Mouse (Mus musculus) hindbrain, postnatal 0 days (tissue): ENCODE data around the gene Farp1. TPM values are rescaled to one million over a fixed set of nuclear protein-coding genes. Genes with fewer than 3 reads are reported as not detected.

Source experiments
- ATAC-seq: fragments of 200-750 bp; cut with Nextera tagmentation; 2 replicates; pipeline ENCODE4 v1.8.0; 2017; ENCODE audit warnings: mild to moderate bottlenecking, moderate TSS enrichment, moderate library complexity
- DNase-seq: peaks from one replicate; pipeline ENCODE4 v3.0.0-alpha.2; 2015; ENCODE audit warnings: low spot score
- H3K27ac ChIP-seq: fragments of 300-500 bp; sonication (generic); 2 replicates; pipeline ENCODE4 v1.5.1; 2014; ENCODE audit warnings: mild to moderate bottlenecking
- H3K27me3 ChIP-seq: fragments of 300-500 bp; sonication (generic); 2 replicates; pipeline ENCODE4 v1.6.1; 2014; ENCODE audit warnings: low read length, mixed read lengths; ENCODE audit not compliant: insufficient read depth
- H3K36me3 ChIP-seq: fragments of 300-500 bp; sonication (generic); 2 replicates; pipeline ENCODE4 v1.6.1; 2014; ENCODE audit warnings: low read length, mixed read lengths; ENCODE audit not compliant: insufficient read depth
- H3K4me1 ChIP-seq: fragments of 300-500 bp; sonication (generic); 2 replicates; pipeline ENCODE4 v1.6.1; 2014; ENCODE audit warnings: antibody characterized with exemption, low read length, mixed read lengths; ENCODE audit not compliant: insufficient read depth
- H3K4me2 ChIP-seq: fragments of 300-500 bp; sonication (generic); 2 replicates; pipeline ENCODE4 v1.6.1; 2014; ENCODE audit warnings: low read depth, mild to moderate bottlenecking, low read length, moderate library complexity, mixed read lengths
- H3K4me3 ChIP-seq: fragments of 300-500 bp; sonication (generic); 2 replicates; pipeline ENCODE4 v1.5.1; 2014; ENCODE audit warnings: low read length
- H3K9ac ChIP-seq: fragments of 300-500 bp; sonication (generic); replicated peaks from 2 replicates; pipeline ENCODE4 v1.6.1; 2014; ENCODE audit warnings: mild to moderate bottlenecking, low read length, moderate library complexity, mixed read lengths
- H3K9me3 ChIP-seq: fragments of 300-500 bp; sonication (generic); 2 replicates; pipeline ENCODE4 v1.6.1; 2016; ENCODE audit warnings: low read length, mixed read lengths
- CTCF ChIP-seq: IDR thresholded peaks from 2 replicates; pipeline ENCODE4 v1.5.1; 2016; ENCODE audit warnings: antibody characterized with exemption, control low read depth, low read depth
- WGBS: fragments of 180-500 bp; shearing (Covaris S2); extraction: QIAGEN DNeasy Blood & Tissue Kit; methylation state at CpG from one replicate; pipeline ENCODE4 v1.1.7; 2014; 5-methylcytosine and 5-hydroxymethylcytosine counted together
- polyA plus RNA-seq: library from polyadenylated mRNA; unstranded; fragments of >200 nt; fragmentation: Nextera tagmentation; extraction: Ambion mirVana; gene quantifications from 2 replicates; pipeline ENCODE4 v1.2.1, GENCODE M21; 2015
- total RNA-seq: library from RNA; depleted of rRNA; stranded (reverse); fragments of >200 nt; gene quantifications from 2 replicates; pipeline ENCODE4 v1.2.3, GENCODE M21; 2014

The Farp1 gene
- total and polyA plus RNA-seq, 2 experiments from 2014 or later: 31.7 to 99.0 TPM

DNA sequence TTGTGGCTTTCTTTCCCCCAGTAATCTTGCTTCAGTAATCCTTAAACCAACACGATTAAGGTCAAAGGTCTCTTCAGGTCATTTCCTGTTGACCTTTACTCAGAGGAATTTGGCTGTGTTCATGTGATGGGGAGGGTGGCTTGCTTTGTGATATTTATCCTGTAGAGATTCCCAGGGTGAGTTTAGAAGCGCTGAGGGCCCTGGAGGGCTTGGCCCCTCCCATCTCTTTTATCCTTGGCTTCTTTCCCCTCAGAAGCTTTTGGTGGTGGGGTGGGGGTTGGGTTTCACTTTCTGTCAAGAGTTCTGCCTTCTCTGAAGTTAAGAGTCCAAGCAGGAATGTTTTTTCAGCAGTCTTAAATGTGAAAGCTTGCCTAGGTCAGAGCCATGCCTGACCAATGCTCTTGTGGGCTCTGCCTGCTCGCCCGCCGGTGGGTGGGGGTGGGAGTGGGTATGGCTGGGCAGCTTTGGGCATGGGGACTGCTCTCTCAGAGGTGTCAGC is 18.1 kb downstream of the Farp1 start:
- H3K4me1 ChIP-seq: 0 out of 2 replicates have a peak, but pooled peaks cover 12% of the 10 kb centered on the region
- H3K27me3 ChIP-seq: no peaks in the 10 kb centered on the region
- DNase-seq (peak; percentile 18), ATAC-seq (no peak)
- 13% methylated on average over 5 of the region's 5 CpGs for WGBS
- H3K4me2 ChIP-seq: peak overlapping the region; percentile 25; the same call in 1 of the 2 replicates
- H3K9me3 ChIP-seq: no peaks in the 10 kb centered on the region
- H3K27ac ChIP-seq: peak overlapping the region; percentile 48; the same call in 1 of the 2 replicates
- H3K4me3 ChIP-seq: no peak overlapping the region
- no peak overlapping the region for H3K9ac ChIP-seq
- no peaks in the 10 kb centered on the region for H3K36me3 ChIP-seq
- no peak for TF ChIP-seq CTCF

DNA sequence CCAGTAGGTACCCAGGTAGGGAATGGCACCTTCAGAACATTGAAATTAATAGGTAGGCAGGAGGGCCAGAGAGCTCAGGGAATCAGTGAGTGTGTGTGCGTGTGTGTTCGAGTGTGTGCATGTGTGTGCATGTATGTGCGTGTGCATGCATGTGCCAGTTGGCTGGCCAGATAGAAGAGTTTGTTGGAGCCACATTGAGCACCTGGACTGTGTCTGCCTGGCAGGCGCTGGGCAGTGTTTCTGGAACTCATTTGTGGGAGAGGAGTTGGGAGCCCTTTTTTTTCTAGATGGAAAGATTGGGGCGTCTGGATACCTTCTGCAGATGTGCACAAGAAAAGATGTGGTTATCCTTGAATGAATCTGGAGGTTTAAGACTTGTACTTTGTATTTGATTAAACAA is 19.1 kb downstream of the Farp1 start:
- H3K4me1 ChIP-seq: 0 out of 2 replicates have a peak, but pooled peaks cover 12% of the 10 kb centered on the region
- no peak for ATAC-seq
- H3K9ac ChIP-seq: no peak overlapping the region
- 74% methylated on average over 5 of the region's 5 CpGs for WGBS
- H3K36me3 ChIP-seq: no peaks in the 10 kb centered on the region
- no peak for DNase-seq
- no peak overlapping the region for H3K4me2 ChIP-seq
- peak overlapping the region; percentile 48; the same call in 1 of the 2 replicates for H3K27ac ChIP-seq
- no peaks in the 10 kb centered on the region for H3K9me3 ChIP-seq
- H3K4me3 ChIP-seq: no peak overlapping the region
- H3K27me3 ChIP-seq: no peaks in the 10 kb centered on the region
- no peak for TF ChIP-seq CTCF

DNA sequence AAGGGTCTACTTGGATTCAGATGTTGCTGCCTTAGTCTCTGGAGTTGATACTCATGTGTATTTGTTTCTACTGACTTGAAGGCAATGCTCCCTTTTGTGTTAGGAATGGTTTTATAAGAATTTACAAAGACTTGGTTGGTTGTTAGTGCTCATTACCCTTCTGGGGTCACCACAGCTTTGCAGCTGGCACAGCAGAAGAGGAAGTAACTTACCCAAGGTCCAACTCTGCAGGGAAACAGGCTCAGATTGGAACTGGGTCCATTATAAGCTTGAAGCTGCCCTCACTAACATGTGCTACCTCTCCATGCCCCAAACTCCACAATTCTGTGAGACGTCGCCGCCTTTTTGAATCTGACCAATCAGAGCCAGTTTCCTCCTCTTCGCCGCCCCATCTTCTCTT is 22.8 kb downstream of the Farp1 start:
- Histone ChIP-seq H3K9me3 (no peaks in the 10 kb centered on the region), H3K4me3 (no peak overlapping the region), H3K27me3 (no peaks in the 10 kb centered on the region), H3K4me2 (no peak overlapping the region), H3K36me3 (no peaks in the 10 kb centered on the region), H3K27ac (no peak overlapping the region), H3K9ac (no peak overlapping the region), H3K4me1 (peaks cover 36% of the 10 kb centered on the region)
- ATAC-seq: no peak
- no peak for TF ChIP-seq CTCF
- 98% methylated on average over 5 of the region's 5 CpGs for WGBS
- no peak for DNase-seq

DNA sequence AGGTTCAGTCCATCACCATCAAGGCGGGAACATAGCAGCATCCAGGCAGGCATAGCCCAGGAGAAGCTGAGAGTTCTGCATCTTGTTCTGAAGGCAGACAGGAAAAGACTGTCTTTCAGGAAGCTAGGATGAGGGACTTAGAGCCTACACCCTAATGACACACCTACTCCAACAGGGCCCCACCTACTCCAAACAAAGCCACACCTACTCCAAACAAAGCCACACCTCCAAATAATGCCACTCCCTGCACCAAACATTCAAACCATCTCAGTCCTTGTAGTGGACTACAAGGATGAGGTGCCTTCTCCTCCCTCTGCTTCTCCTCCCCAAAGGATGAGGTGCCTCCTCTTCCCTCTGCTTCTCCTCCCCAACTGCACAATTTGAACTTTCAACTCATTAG is 23.5 kb downstream of the Farp1 start:
- H3K9ac ChIP-seq: no peak overlapping the region
- H3K27ac ChIP-seq: peak overlapping the region; percentile 56; the same call in 1 of the 2 replicates
- WGBS: 96% methylated on average over 1 of the region's 1 CpGs
- no peaks in the 10 kb centered on the region for H3K27me3 ChIP-seq
- H3K9me3 ChIP-seq: no peaks in the 10 kb centered on the region
- H3K4me2 ChIP-seq: no peak overlapping the region
- DNase-seq (no peak), ATAC-seq (no peak)
- no peak for TF ChIP-seq CTCF
- no peak overlapping the region for H3K4me3 ChIP-seq
- no peaks in the 10 kb centered on the region for H3K36me3 ChIP-seq
- H3K4me1 ChIP-seq: peaks cover 36% of the 10 kb centered on the region

DNA sequence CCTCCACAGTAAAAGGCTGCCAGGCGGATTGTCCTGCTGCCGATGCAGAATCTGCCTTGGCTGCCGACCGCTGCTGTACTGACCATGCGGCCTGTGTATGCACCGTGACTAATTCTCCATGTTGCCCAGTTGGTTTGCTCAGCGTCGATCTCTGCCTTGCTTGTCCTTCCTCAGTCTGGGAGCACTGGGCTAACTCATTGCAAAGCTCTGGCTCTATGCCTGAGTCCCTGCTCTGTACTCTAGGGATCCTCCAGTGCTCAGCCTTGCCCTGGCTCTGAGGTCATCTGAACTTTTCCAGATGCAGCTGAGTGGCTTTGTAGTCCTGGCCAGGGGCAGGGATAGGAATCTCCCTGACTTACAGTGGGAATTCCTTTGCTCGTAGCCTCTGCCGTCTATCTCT is 24.3 kb downstream of the Farp1 start:
- Histone ChIP-seq H3K9me3 (no peaks in the 10 kb centered on the region), H3K27me3 (no peaks in the 10 kb centered on the region), H3K4me3 (no peak overlapping the region), H3K27ac (no peak overlapping the region), H3K9ac (no peak overlapping the region), H3K4me2 (no peak overlapping the region), H3K4me1 (peaks cover 32% of the 10 kb centered on the region), H3K36me3 (no peaks in the 10 kb centered on the region)
- WGBS: 26% methylated on average over 10 of the region's 10 CpGs
- DNase-seq (peak; percentile 36), ATAC-seq (peak; percentile 36; the same call in 1 of the 2 replicates)
- TF ChIP-seq CTCF: no peak

DNA sequence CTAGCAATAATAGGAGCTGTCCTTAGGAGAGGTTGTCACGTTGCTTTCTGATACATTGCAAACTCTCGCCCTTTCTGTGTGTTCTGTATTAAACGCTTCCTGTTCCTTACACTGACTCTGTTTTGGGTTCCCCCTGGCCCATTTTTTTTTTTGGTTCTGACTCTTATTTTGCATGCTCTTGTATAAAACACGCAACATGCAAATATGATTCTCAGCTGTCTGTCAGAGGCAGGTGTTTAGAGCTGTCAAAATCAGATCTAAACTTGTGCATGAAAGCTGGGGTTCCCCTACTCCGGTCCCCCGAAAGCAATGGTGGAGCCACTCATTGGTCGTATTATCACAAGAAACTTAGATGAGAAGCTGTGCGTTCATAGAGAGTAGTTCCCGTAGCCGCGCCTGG is 25.5 kb downstream of the Farp1 start:
- DNase-seq (no peak), ATAC-seq (no peak)
- no peak overlapping the region for H3K9ac ChIP-seq
- 75% methylated on average over 11 of the region's 11 CpGs for WGBS
- no peak for TF ChIP-seq CTCF
- H3K27me3 ChIP-seq: no peaks in the 10 kb centered on the region
- peaks cover 32% of the 10 kb centered on the region for H3K4me1 ChIP-seq
- no peaks in the 10 kb centered on the region for H3K9me3 ChIP-seq
- H3K36me3 ChIP-seq: no peaks in the 10 kb centered on the region
- H3K4me2 ChIP-seq: no peak overlapping the region
- H3K4me3 ChIP-seq: no peak overlapping the region
- H3K27ac ChIP-seq: no peak overlapping the region

DNA sequence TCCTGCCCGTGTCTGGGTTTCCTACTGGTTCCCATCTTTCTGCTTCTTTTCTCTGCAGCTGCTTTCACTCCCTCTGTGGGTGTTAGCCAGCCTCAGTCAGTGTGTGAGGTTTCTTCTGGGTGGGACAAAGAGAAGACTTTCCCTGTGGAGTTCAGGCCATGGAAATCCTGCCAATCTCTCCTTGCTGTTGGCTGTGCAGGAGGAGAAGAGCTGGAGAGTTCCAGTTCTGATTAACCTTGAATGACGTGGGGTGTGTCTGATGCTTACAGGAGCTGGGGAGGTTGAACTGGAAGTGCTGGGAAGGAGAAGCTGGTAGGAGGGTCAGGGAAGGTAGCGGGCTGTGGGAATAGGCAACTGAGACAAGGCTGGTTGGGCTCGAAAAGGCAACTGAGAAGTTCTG is 26.7 kb downstream of the Farp1 start:
- no peaks in the 10 kb centered on the region for H3K9me3 ChIP-seq
- H3K4me3 ChIP-seq: no peak overlapping the region
- no peak for ATAC-seq
- no peak overlapping the region for H3K4me2 ChIP-seq
- H3K4me1 ChIP-seq: peaks cover 32% of the 10 kb centered on the region
- H3K27me3 ChIP-seq: no peaks in the 10 kb centered on the region
- no peaks in the 10 kb centered on the region for H3K36me3 ChIP-seq
- no peak for DNase-seq
- H3K9ac ChIP-seq: no peak overlapping the region; the same call in 1 of the 2 replicates
- WGBS: 53% methylated on average over 4 of the region's 4 CpGs
- peak overlapping the region; percentile 70 for H3K27ac ChIP-seq
- no peak for TF ChIP-seq CTCF
